Mouse (Mus musculus): ENCODE data around the gene Lamb3. TPM values are rescaled to one million over a fixed set of nuclear protein-coding genes. Genes with fewer than 3 reads are reported as not detected.

The Lamb3 gene
- total RNA-seq, 2 experiments from 2014 or later: 0.56 to 2.8 TPM

GRCm38 (mm10) chr1:193201383-193201778 is 6.1 kb upstream of the Lamb3 start, which contains the start of gene Traf3ip3:
Traf3ip3 (minus strand) TSS chr1:193201703.
- no peak for DNase-seq

GRCm38 (mm10) chr1:193203821-193204220 is 3.7 kb upstream of the Lamb3 start:
- DNase-seq: no peak

- no peak for DNase-seq
These were observed 2.1 kb upstream of the Lamb3 start for GRCm38 (mm10) chr1:193205431-193205830.

GRCm38 (mm10) chr1:193208178-193208577 is 679 bp downstream of the Lamb3 start:
- peak in 1 of 2 experiments; percentile 50 for DNase-seq

- no peak for DNase-seq
These were observed 3.9 kb downstream of the Lamb3 start for GRCm38 (mm10) chr1:193211371-193211770.

- DNase-seq: no peak
These were observed 6.6 kb downstream of the Lamb3 start for GRCm38 (mm10) chr1:193214053-193214452.

- DNase-seq: no peak
These were observed 8.5 kb downstream of the Lamb3 start for GRCm38 (mm10) chr1:193216000-193216399.

- no peak for DNase-seq
These were observed 12.9 kb downstream of the Lamb3 start for GRCm38 (mm10) chr1:193220408-193220807.

GRCm38 (mm10) chr1:193225531-193225930 is 18.0 kb downstream of the Lamb3 start:
- DNase-seq: no peak

GRCm38 (mm10) chr1:193226114-193226513 is 18.6 kb downstream of the Lamb3 start:
- DNase-seq: no peak

GRCm38 (mm10) chr1:193226724-193227522 is 19.4 kb downstream of the Lamb3 start:
- no peak for DNase-seq

- DNase-seq: no peak
These were observed 20.0 kb downstream of the Lamb3 start for GRCm38 (mm10) chr1:193227537-193227936.

GRCm38 (mm10) chr1:193229570-193229969 is 22.1 kb downstream of the Lamb3 start:
- DNase-seq: no peak

- no peak for DNase-seq
These were observed 23.0 kb downstream of the Lamb3 start for GRCm38 (mm10) chr1:193230531-193230930.

- no peak for DNase-seq
These were observed 23.4 kb downstream of the Lamb3 start for GRCm38 (mm10) chr1:193230935-193231334.

GRCm38 (mm10) chr1:193232732-193233131 is 25.2 kb downstream of the Lamb3 start:
- DNase-seq: no peak

GRCm38 (mm10) chr1:193234130-193234645 is 26.7 kb downstream of the Lamb3 start:
- no peak for DNase-seq

GRCm38 (mm10) chr1:193234930-193235329 is 27.4 kb downstream of the Lamb3 start:
- no peak for DNase-seq

- no peak for DNase-seq
These were observed 30.9 kb downstream of the Lamb3 start for GRCm38 (mm10) chr1:193238426-193238825.

GRCm38 (mm10) chr1:193241436-193241835 is 33.9 kb downstream of the Lamb3 start:
- DNase-seq: no peak

- peak; percentile 85 to 88 for DNase-seq
These were observed 34.7 kb downstream of the Lamb3 start for GRCm38 (mm10) chr1:193242238-193242637.

GRCm38 (mm10) chr1:193242863-193243262 is 35.4 kb downstream of the Lamb3 start:
- no peak for DNase-seq

GRCm38 (mm10) chr1:193243571-193244193 is 36.2 kb downstream of the Lamb3 start:
- no peak for DNase-seq

- no peak for DNase-seq
These were observed 36.7 kb downstream of the Lamb3 start for GRCm38 (mm10) chr1:193244235-193244634.

Data from layer of hippocampus, postnatal 36 days (tissue).